Mouse (Mus musculus) mouse trophoblast stem cell (cell line): Measurements from ENCODE around the gene Zfp119a.
"Not testable (repeated sequence)": the region's sequence is repeated elsewhere in the genome, so short reads cannot be mapped to it uniquely, and the experiment has no call there.

Source experiments
- in situ Hi-C, 2 experiments: fragments of 300-500 bp; cut with MseI, MboI; formaldehyde crosslinking; loops; 2 replicates in 1 of 2; 3 replicates in 1 of 2; pipeline ENCODE4 v1.15.1; 2025

Zfp119a gene

DNA sequence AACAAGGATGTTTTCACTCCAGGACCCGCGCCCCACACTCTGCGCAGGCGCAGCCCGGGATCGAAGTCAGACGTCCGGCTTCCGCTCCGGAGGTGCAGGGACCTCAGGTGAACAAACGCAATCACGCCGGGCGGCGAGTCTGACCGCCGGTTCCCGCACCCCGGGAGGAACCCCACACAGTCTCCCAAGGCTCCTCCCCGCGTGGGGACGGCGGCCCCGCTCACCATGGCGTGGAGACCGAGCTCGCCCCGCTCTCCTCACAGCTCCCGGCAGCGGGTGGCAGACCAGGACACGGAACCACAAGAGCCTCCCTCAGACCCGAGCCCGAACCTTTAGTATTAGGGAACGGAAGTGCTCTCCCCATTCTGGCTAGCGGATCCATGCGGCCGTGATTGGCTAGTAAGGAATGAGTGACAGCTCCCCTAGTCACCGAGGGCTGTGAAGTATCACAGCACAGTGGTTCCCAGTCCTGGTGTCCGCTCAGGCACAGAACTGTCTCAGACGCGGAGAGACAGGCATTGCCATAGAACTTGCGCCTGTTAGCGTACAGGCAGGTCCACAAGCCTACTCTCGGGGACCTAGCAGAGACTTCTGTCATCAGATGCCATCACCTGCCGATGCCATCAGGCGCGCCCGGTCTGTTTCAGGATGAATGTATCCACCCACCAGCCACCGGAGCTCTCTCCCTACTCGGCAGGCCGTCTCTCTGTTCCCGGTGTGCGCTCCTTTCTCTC is at the start of gene Zfp119a:
TSS of gene Zfp119a (minus strand) at position 295 of the 734 bp plus-strand sequence.
- in situ Hi-C loops = not testable (repeated sequence)

DNA sequence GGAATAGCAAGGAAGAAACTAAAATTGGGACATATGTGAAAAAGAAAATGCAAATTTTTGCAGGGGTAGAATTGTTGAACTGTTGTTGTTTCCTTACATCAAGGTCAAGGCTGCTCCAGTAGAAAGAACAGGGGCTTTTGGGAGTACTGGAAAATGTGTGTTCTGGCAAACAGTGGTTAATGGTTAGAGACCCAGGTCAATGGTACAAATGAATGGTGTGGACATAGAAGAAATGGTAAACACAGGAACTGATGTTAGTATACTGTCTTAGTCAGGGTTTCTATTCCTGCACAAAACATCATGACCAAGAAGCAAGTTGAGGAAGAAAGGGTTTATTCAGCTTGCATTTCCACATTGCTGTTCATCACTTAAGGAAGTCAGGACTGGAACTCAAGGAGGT is 27.9 kb upstream of the Zfp119a start:
- in situ Hi-C loops = no loop called here

GRCm38 (mm10) chr17:55904131-55904530 is 25.4 kb upstream of the Zfp119a start:
- in situ Hi-C loops = no loop called here

DNA sequence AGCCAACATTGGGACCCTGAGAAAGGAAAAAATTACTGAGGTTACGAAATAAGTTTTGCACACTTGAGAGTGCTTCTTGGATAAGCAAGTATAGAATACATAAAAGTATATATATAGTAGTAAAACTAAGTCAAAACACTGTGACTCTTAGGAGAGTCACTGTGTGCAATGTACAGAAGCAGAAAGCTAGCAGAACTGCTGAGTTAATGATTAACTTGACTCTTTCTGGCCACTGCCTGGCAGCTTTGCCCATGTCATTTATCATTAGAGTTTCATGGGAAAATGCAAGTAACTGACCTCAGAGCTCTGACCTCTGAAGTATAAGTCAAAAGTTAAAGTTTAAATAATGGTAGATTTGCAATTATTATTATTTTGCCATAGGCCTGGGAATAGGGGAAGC is 25.0 kb upstream of the Zfp119a start:
- in situ Hi-C loops = no loop called here

- in situ Hi-C loops = no loop called here
Observed at GRCm38 (mm10) chr17:55903087-55903486, 24.4 kb upstream of the Zfp119a start.

DNA sequence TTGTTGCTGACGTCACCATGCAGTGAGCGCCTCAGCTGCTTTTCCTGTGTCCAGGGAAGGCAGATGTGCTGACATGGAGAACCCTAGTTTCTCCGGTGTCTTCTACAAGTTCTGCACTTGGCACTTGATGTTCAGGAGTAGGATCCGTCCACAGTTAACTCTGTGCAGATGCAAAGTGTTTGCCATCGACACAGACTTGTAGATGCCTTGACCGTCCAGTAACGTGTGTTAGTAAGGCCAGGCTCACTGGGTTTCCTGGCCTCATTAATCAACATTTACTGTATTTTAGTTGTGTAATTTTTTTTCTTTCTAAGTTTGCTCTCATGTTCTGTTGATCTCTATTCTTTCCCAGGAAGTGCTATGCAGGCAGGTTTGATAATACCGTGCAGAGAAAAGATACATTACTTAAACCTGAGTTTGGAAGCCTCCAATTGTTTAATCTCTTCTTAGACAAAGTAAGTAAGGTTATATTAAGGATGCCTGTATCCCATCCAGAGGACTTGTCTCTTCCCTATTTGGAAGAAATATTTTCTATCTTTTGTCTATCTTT is 13.8 kb upstream of the Zfp119a start:
- in situ Hi-C loops = not testable (repeated sequence)

GRCm38 (mm10) chr17:55884912-55885311 is 6.2 kb upstream of the Zfp119a start:
- in situ Hi-C loops = loop anchor here (10.0 kb wide), 1 partner anchor 180 kb away; no protein-coding TSS in a partner anchor

GRCm38 (mm10) chr17:55883631-55884030 is 4.9 kb upstream of the Zfp119a start:
- in situ Hi-C loops = loop anchor here (10.0 kb wide), 1 partner anchor 179 kb away; no protein-coding TSS in a partner anchor

- in situ Hi-C loops = not testable (repeated sequence)
Observed at GRCm38 (mm10) chr17:55878282-55878635, 471 bp downstream of the Zfp119a start.

DNA sequence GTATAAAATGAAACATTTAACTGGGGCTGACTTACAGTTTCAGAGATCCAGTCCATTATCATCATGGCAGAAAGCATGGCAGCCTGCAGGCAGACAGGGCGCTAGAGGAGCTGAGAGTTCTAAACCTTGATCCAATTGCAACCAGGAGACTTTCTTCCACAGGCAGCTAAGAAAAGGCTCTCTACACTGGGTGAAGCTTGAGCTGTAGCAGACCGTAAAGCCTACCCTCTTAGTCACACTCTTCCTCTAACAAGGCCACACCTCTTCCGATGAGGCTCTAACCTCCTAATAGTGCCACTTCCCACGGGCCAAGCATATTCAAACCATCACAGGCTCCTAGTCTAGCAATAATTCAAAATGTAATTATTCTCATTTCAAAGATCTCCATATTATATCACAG is 1.5 kb downstream of the Zfp119a start:
- in situ Hi-C loops = no loop called here

- in situ Hi-C loops = no loop called here
Observed at GRCm38 (mm10) chr17:55843067-55843466, 35.7 kb downstream of the Zfp119a start.

GRCm38 (mm10) chr17:55821566-55821965 is 57.2 kb downstream of the Zfp119a start:
- in situ Hi-C loops = no loop called here

DNA sequence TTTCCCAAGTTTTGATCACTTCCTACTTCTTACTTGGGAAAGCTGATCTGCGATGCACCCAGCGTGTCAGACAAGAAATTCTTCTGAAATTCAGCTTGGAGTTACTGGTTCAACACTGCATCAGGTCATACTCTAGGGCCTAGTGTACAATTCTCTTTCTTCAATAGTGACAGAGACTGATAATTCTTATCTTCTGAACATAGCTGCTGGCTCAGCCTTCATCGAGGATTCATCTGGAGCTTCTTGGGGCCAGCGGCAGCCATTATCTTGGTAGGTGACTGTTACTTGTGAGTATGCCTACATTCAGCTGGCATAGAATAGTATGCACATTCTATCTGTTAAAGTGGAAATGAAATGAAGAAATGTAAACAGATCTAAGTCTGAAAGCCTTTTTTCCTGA is 61.9 kb downstream of the Zfp119a start:
- in situ Hi-C loops = no loop called here
